ENCODE assay signal across 8 mouse cellular contexts in genomic region chr13:21715864-21716539, GRCm38 (mm10). TPM values are rescaled to one million over a fixed set of nuclear protein-coding genes. Genes with fewer than 3 reads are reported as not detected.
A peak's percentile ranks its signal among the peaks of the same experiment; 100 is the strongest.
DNase-seq lines count a peak whose midpoint lies in the region; ATAC-seq and TF ChIP-seq lines count a peak whose summit lies in the region.
"Not testable (repeated sequence)": the region's sequence is repeated elsewhere in the genome, so short reads cannot be mapped to it uniquely, and the experiment has no call there.

TSS of gene Hist1h2bl (minus strand) at chr13:21716143.
TSS of gene Hist1h2ai (plus strand) at chr13:21716422.

- peak within 1 kb of the TSS; percentile 62 for H3K4me3 ChIP-seq in bone marrow macrophage, adult 2 months (ENCODE audit: insufficient read depth, low read length)
- peak within 1 kb of the TSS; percentile 52 for H3K4me3 ChIP-seq in embryonic fibroblast, embryonic 13.5 days (ENCODE audit: insufficient read depth, low read length)
- peak within 1 kb of the TSS; percentile 51 for H3K4me3 ChIP-seq in limb, embryonic 13.5 days
- H3K4me3 ChIP-seq in midbrain, embryonic 15.5 days: peak within 1 kb of the TSS; percentile 44

- H3K36me3 ChIP-seq in limb, embryonic 13.5 days; midbrain, embryonic 15.5 days (replicated peaks): not testable (repeated sequence)

- TF ChIP-seq CTCF in bone marrow macrophage, adult 2 months (IDR thresholded peaks at IDR 0.05; ENCODE audit: low read depth, low read length); embryonic fibroblast, embryonic 13.5 days (IDR thresholded peaks at IDR 0.05; ENCODE audit: borderline replicate concordance, insufficient read depth, low read length): not testable (repeated sequence)

- not testable (repeated sequence) for H3K27me3 ChIP-seq in limb, embryonic 13.5 days; midbrain, embryonic 15.5 days (replicated peaks)

- peak; percentile 94 for ATAC-seq in limb, embryonic 13.5 days (ENCODE audit: low FRiP score, low read depth)
- ATAC-seq in midbrain, embryonic 15.5 days (replicated peaks): peak; percentile 96

- H3K4me1 ChIP-seq in bone marrow macrophage, adult 2 months (ENCODE audit: control insufficient read depth, insufficient read depth, low read length): peaks cover 13% of the 10 kb centered on the region
- peaks cover 13% of the 10 kb centered on the region; the same call in 1 of the 2 replicates for H3K4me1 ChIP-seq in embryonic fibroblast, embryonic 13.5 days (ENCODE audit: control insufficient read depth, insufficient read depth, low read length)
- peaks cover 35% of the 10 kb centered on the region for H3K4me1 ChIP-seq in limb, embryonic 13.5 days
- peaks cover 27% of the 10 kb centered on the region for H3K4me1 ChIP-seq in midbrain, embryonic 15.5 days

- H3K27ac ChIP-seq in bone marrow macrophage, adult 2 months (ENCODE audit: insufficient read depth, low read depth, low read length): peak within 1 kb of the TSS; percentile 88
- H3K27ac ChIP-seq in embryonic fibroblast, embryonic 13.5 days (ENCODE audit: insufficient read depth, low read length): peak within 1 kb of the TSS; percentile 82
- H3K27ac ChIP-seq in limb, embryonic 13.5 days: peak within 1 kb of the TSS; percentile 95
- H3K27ac ChIP-seq in midbrain, embryonic 15.5 days: peak within 1 kb of the TSS; percentile 91

- not testable (repeated sequence) for H3K9me3 ChIP-seq in limb, embryonic 13.5 days; midbrain, embryonic 15.5 days

- under 1% methylated on average over 36 of the region's 50 CpGs for WGBS in limb, embryonic 13.5 days
- under 1% methylated on average over 37 of the region's 50 CpGs for WGBS in midbrain, embryonic 15.5 days

- peak within 1 kb of the TSS; percentile 81 for H3K9ac ChIP-seq in limb, embryonic 13.5 days
- H3K9ac ChIP-seq in midbrain, embryonic 15.5 days: peak within 1 kb of the TSS; percentile 52

- TF ChIP-seq POLR2A in bone marrow macrophage, adult 2 months (IDR thresholded peaks at IDR 0.05; ENCODE audit: borderline replicate concordance, low read depth, low read length): not testable (repeated sequence)
- peak; percentile 83 for TF ChIP-seq POLR2A in embryonic fibroblast, embryonic 13.5 days (IDR thresholded peaks at IDR 0.05; ENCODE audit: low read depth, low read length)

- DNase-seq in B cell, adult 2 months: peak; percentile 80 to 82
- peak; percentile 82 to 91 for DNase-seq in heart, adult 9 months (ENCODE audit: low spot score in 2 of 2)
- peak; percentile 76 for DNase-seq in kidney, adult 9 months
- peak; percentile 56 to 66 for DNase-seq in spleen, adult 18-20 months

- peak within 1 kb of the TSS; percentile 85 for H3K4me2 ChIP-seq in limb, embryonic 13.5 days (replicated peaks)
- H3K4me2 ChIP-seq in midbrain, embryonic 15.5 days: peak within 1 kb of the TSS; percentile 78

RNA-seq across cellular contexts. Expression of gene Hist1h2bl, which starts in this region (rescaled TPM):
- polyA plus RNA-seq in bone marrow macrophage, adult 2 months (2012; ENCODE audit: insufficient read depth, insufficient read length, missing spikeins): not detected in 2 replicates
- 3.5 TPM in 1 of 2 replicates, not detected in the other for polyA plus RNA-seq in embryonic fibroblast, embryonic 13.5 days (2011; ENCODE audit: insufficient read length, low read depth, missing spikeins)
- 3.3 and 3.4 TPM in 2 replicates for polyA plus RNA-seq in limb, embryonic 13.5 days (2015; fragmentation: Nextera tagmentation; extraction: Ambion mirVana)
- 0.59 TPM in 1 of 2 replicates, not detected in the other for polyA plus RNA-seq in midbrain, embryonic 15.5 days (2015; fragmentation: Nextera tagmentation; extraction: Ambion mirVana)

RNA-seq across cellular contexts. Expression of gene Hist1h2ai, which starts in this region (rescaled TPM):
- 4.0 TPM in 1 of 2 replicates, not detected in the other for polyA plus RNA-seq in bone marrow macrophage, adult 2 months (2012; ENCODE audit: insufficient read depth, insufficient read length, missing spikeins)
- 5.0 TPM in 1 of 2 replicates, not detected in the other for polyA plus RNA-seq in embryonic fibroblast, embryonic 13.5 days (2011; ENCODE audit: insufficient read length, low read depth, missing spikeins)
- polyA plus RNA-seq in limb, embryonic 13.5 days (2015; fragmentation: Nextera tagmentation; extraction: Ambion mirVana): 34.6 and 46.9 TPM in 2 replicates
- polyA plus RNA-seq in midbrain, embryonic 15.5 days (2015; fragmentation: Nextera tagmentation; extraction: Ambion mirVana): 3.9 and 10.3 TPM in 2 replicates

Comparison
In these comparisons a context has a peak if more than half of its experiments do, and no peak if none do; other contexts are left out.
1. Peak in every context shown above with its lines: DNase-seq, ATAC-seq, H3K4me3 ChIP-seq and H3K27ac ChIP-seq.